Mouse (Mus musculus) thymus, adult 2 months (tissue): ENCODE results near the gene Kti12.

Source experiments
- CTCF ChIP-seq: fragments of 200-500 bp; IDR thresholded peaks from 2 replicates; pipeline ENCODE4 v1.5.1; 2012; ENCODE audit warnings: mild to moderate bottlenecking, control low read depth, low read length, moderate library complexity, borderline replicate concordance; ENCODE audit not compliant: control insufficient read depth, poor library complexity, insufficient read depth; ENCODE audit errors: extremely low read depth
- POLR2A ChIP-seq: fragments of 200-500 bp; IDR thresholded peaks from 2 replicates; pipeline ENCODE4 v1.6.1; 2012; ENCODE audit warnings: mild to moderate bottlenecking, low read length, control low read depth, moderate library complexity; ENCODE audit not compliant: control insufficient read depth, poor library complexity, insufficient read depth; ENCODE audit errors: extremely low read depth

GRCm38 (mm10) chr4:108832916-108833827, 14.4 kb upstream of the Kti12 start, which contains the start of gene Btf3l4:
- TF ChIP-seq CTCF = peak; percentile 39; the same call in 1 of the 2 replicates
- TF ChIP-seq POLR2A = peak; percentile 49; the same call in 1 of the 2 replicates
